Mouse (Mus musculus): ENCODE results near the gene Tmem178b. TPM values are rescaled to one million over a fixed set of nuclear protein-coding genes. Genes with fewer than 3 reads are reported as not detected.
A peak's percentile ranks its signal among the peaks of the same experiment; 100 is the strongest.

Tmem178b gene
- total and polyA plus RNA-seq, 2 experiments from 2014 or later: 0.07 TPM; not detected in 1

- Histone ChIP-seq H3K36me3 (replicated peaks; ENCODE audit: control insufficient read depth, insufficient read depth, low read length) (no peaks in the 10 kb centered on the region), H3K9ac (replicated peaks; ENCODE audit: low read depth, low read length) (no peak overlapping the region), H3K4me2 (ENCODE audit: low read depth, low read length) (no peak overlapping the region), H3K27ac (ENCODE audit: low read depth) (no peak overlapping the region), H3K4me1 (ENCODE audit: control insufficient read depth, insufficient read depth) (no peaks in the 10 kb centered on the region), H3K9me3 (replicated peaks; ENCODE audit: control insufficient read depth, low read length) (no peaks in the 10 kb centered on the region), H3K27me3 (ENCODE audit: control insufficient read depth, insufficient read depth, low read length) (no peaks in the 10 kb centered on the region), H3K4me3 (ENCODE audit: low read depth, low read length) (no peak overlapping the region)
- ATAC-seq (ENCODE audit: insufficient read depth, low read depth) (no peak), DNase-seq (ENCODE audit: low spot score) (no peak)
- TF ChIP-seq EP300 (IDR thresholded peaks at IDR 0.05; ENCODE audit: low read depth): no peak
- no peak for TF ChIP-seq CTCF (IDR thresholded peaks at IDR 0.05; ENCODE audit: low read depth)
- 85% methylated on average over 17 of the region's 17 CpGs for WGBS
These were observed 374.4 kb downstream of the Tmem178b start for GRCm38 (mm10) chr6:40247398-40247946.

DNA sequence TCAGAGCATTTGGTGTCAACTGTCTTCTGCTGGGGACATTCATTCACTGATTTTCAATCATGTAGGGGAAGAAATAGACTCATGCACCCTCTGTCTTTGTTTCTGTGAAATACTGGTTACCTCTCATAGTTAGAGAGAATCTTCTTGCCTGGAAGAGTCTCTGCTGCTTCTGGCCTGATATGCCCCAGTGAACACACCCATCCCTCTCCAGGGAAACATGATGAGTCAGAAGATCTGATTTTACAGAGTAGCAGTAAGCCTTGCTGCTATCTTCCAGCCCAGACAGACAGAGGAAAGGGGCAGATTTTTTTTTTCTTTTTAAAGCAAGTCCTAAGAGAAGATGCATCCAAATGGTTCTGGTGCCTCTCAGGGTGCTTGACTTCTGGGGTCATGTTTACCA, 376.9 kb downstream of the Tmem178b start:
- no peaks in the 10 kb centered on the region for H3K36me3 ChIP-seq (replicated peaks; ENCODE audit: control insufficient read depth, insufficient read depth, low read length)
- no peak for DNase-seq (ENCODE audit: low spot score)
- H3K27me3 ChIP-seq (ENCODE audit: control insufficient read depth, insufficient read depth, low read length): no peaks in the 10 kb centered on the region
- no peaks in the 10 kb centered on the region for H3K9me3 ChIP-seq (replicated peaks; ENCODE audit: control insufficient read depth, low read length)
- no peak overlapping the region for H3K9ac ChIP-seq (replicated peaks; ENCODE audit: low read depth, low read length)
- no peak overlapping the region for H3K4me3 ChIP-seq (ENCODE audit: low read depth, low read length)
- TF ChIP-seq EP300 (IDR thresholded peaks at IDR 0.05; ENCODE audit: low read depth): no peak
- TF ChIP-seq CTCF (IDR thresholded peaks at IDR 0.05; ENCODE audit: low read depth): no peak
- no peaks in the 10 kb centered on the region for H3K4me1 ChIP-seq (ENCODE audit: control insufficient read depth, insufficient read depth)
- H3K27ac ChIP-seq (ENCODE audit: low read depth): no peak overlapping the region
- no peak for ATAC-seq (ENCODE audit: insufficient read depth, low read depth)
- no peak overlapping the region for H3K4me2 ChIP-seq (ENCODE audit: low read depth, low read length)

DNA sequence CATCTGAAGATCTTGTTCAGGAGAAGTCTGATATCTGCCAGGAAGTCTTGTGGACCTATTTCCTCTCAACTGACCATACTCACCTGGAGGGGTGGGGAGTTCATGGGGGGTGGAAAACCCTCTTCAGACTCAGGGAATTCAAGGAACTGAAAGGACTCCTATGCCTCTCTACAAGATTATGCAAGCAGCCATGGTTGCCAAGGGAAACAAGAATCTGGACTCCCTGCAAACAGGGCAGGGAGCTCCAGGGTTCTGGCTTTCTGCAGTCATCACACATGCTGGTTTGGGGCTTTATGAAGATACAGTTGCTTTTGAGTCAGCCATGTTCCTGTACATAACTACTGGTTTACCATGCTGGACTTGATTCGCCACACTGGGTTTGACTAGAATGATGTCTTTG, 390.6 kb downstream of the Tmem178b start:
- Histone ChIP-seq H3K4me1 (ENCODE audit: control insufficient read depth, insufficient read depth) (no peaks in the 10 kb centered on the region), H3K9ac (replicated peaks; ENCODE audit: low read depth, low read length) (no peak overlapping the region), H3K27ac (ENCODE audit: low read depth) (no peak overlapping the region), H3K4me2 (ENCODE audit: low read depth, low read length) (no peak overlapping the region), H3K36me3 (replicated peaks; ENCODE audit: control insufficient read depth, insufficient read depth, low read length) (no peaks in the 10 kb centered on the region), H3K27me3 (ENCODE audit: control insufficient read depth, insufficient read depth, low read length) (no peaks in the 10 kb centered on the region), H3K9me3 (replicated peaks; ENCODE audit: control insufficient read depth, low read length) (no peaks in the 10 kb centered on the region), H3K4me3 (ENCODE audit: low read depth, low read length) (no peak overlapping the region)
- no peak for TF ChIP-seq EP300 (IDR thresholded peaks at IDR 0.05; ENCODE audit: low read depth)
- TF ChIP-seq CTCF (IDR thresholded peaks at IDR 0.05; ENCODE audit: low read depth): no peak
- ATAC-seq (ENCODE audit: insufficient read depth, low read depth) (no peak), DNase-seq (ENCODE audit: low spot score) (no peak)
- WGBS: 90% methylated on average over 1 of the region's 1 CpGs

- TF ChIP-seq CTCF (IDR thresholded peaks at IDR 0.05; ENCODE audit: low read depth) (no peak), EP300 (IDR thresholded peaks at IDR 0.05; ENCODE audit: low read depth) (no peak)
- Histone ChIP-seq H3K4me1 (ENCODE audit: control insufficient read depth, insufficient read depth) (no peaks in the 10 kb centered on the region), H3K9ac (replicated peaks; ENCODE audit: low read depth, low read length) (no peak overlapping the region), H3K27me3 (ENCODE audit: control insufficient read depth, insufficient read depth, low read length) (no peaks in the 10 kb centered on the region), H3K9me3 (replicated peaks; ENCODE audit: control insufficient read depth, low read length) (no peaks in the 10 kb centered on the region), H3K36me3 (replicated peaks; ENCODE audit: control insufficient read depth, insufficient read depth, low read length) (no peaks in the 10 kb centered on the region), H3K4me2 (ENCODE audit: low read depth, low read length) (no peak overlapping the region), H3K4me3 (ENCODE audit: low read depth, low read length) (no peak overlapping the region), H3K27ac (ENCODE audit: low read depth) (no peak overlapping the region)
- WGBS: 60% methylated on average over 5 of the region's 5 CpGs
- DNase-seq (ENCODE audit: low spot score) (no peak), ATAC-seq (ENCODE audit: insufficient read depth, low read depth) (no peak)
These were observed 427.6 kb downstream of the Tmem178b start for GRCm38 (mm10) chr6:40300707-40301106.

DNA sequence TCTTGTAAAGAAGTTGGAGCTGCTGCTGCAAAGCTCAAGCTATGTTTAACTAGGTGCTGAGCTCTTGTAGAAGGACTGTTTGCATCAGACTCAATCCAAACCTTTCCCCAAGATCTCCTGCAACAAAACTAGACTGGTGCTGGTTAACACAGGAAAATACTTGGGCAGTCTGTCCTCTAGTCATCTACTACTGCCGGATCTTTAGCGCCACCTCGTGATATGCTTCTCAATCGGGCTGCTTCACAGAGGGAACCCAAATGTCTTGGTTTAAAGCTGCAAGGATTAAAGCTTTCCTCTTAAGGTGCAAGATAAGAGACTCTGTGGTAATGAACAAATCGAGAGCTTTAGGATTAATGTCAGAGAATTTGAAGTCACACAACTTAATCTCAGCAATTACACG, 430.3 kb downstream of the Tmem178b start:
- no peaks in the 10 kb centered on the region for H3K27me3 ChIP-seq (ENCODE audit: control insufficient read depth, insufficient read depth, low read length)
- TF ChIP-seq CTCF (IDR thresholded peaks at IDR 0.05; ENCODE audit: low read depth) (peak; percentile 50), EP300 (IDR thresholded peaks at IDR 0.05; ENCODE audit: low read depth) (no peak)
- H3K27ac ChIP-seq (ENCODE audit: low read depth): no peak overlapping the region
- 10% methylated on average over 6 of the region's 6 CpGs for WGBS
- ATAC-seq (ENCODE audit: insufficient read depth, low read depth): no peak
- H3K36me3 ChIP-seq (replicated peaks; ENCODE audit: control insufficient read depth, insufficient read depth, low read length): no peaks in the 10 kb centered on the region
- no peak for DNase-seq (ENCODE audit: low spot score)
- H3K9ac ChIP-seq (replicated peaks; ENCODE audit: low read depth, low read length): no peak overlapping the region
- no peak overlapping the region for H3K4me3 ChIP-seq (ENCODE audit: low read depth, low read length)
- H3K4me1 ChIP-seq (ENCODE audit: control insufficient read depth, insufficient read depth): no peaks in the 10 kb centered on the region
- no peaks in the 10 kb centered on the region for H3K9me3 ChIP-seq (replicated peaks; ENCODE audit: control insufficient read depth, low read length)
- H3K4me2 ChIP-seq (ENCODE audit: low read depth, low read length): no peak overlapping the region

Other genes with a start within 250 kb of the Tmem178b start
- 11.6 and 22.9 TPM in 2 replicates for gene Braf, start 147.8 kb upstream of the Tmem178b start, total RNA-seq (2014; rRNA removed; ENCODE audit: low replicate concordance)
- 4.2 and 4.4 TPM in 2 replicates for gene Braf, start 147.8 kb upstream of the Tmem178b start, polyA plus RNA-seq (2015; fragmentation: Nextera tagmentation; extraction: Ambion mirVana)
- gene Mrps33, start 62.3 kb upstream of the Tmem178b start, total RNA-seq (2014; rRNA removed; ENCODE audit: low replicate concordance): 44.5 and 56.3 TPM in 2 replicates
- gene Mrps33, start 62.3 kb upstream of the Tmem178b start, polyA plus RNA-seq (2015; fragmentation: Nextera tagmentation; extraction: Ambion mirVana): 231 and 250 TPM in 2 replicates

Data from heart, postnatal 0 days (tissue).